Mouse (Mus musculus) layer of hippocampus, postnatal 25 days (tissue): ENCODE data around the gene Hps5. TPM values are rescaled to one million over a fixed set of nuclear protein-coding genes. Genes with fewer than 3 reads are reported as not detected.
"Not testable (repeated sequence)": the region's sequence is repeated elsewhere in the genome, so short reads cannot be mapped to it uniquely, and the experiment has no call there.

Source experiments
- DNase-seq, 2 experiments: peaks; one replicate each; pipeline ENCODE4 v3.0.0; 2022; ENCODE audit warnings: mixed read lengths in 2 of 2, low spot score in 1 of 2; ENCODE audit errors: extremely low spot score in 1 of 2
- total RNA-seq, 2 experiments: library from RNA; stranded (reverse); gene quantifications; 2 replicates each; pipeline ENCODE4 v1.2.3; 2021

The Hps5 gene
- total RNA-seq, 2 experiments from 2014 or later: 12.2 to 18.4 TPM

DNA sequence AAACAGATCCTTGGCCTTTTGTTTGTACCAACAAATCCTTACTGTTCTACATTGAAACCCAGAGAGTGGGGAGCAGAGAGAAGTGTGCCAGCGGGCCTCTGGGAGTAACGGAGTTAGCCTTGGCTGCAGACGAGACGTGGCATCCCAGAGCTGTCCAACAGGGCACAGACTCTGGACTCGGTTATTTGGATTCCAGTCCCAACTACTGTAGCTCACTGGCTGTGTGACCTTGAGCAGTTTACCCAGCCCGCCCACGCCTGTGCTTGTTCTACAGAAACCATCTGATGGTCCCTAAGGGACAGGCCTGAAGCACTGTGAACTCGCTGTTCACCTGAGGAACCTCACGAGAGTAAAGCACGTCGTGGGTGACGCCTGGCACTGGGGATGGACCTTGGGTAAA lies 34.0 kb upstream of the Hps5 start:
- no peak for DNase-seq

GRCm38 (mm10) chr7:46827803-46828184 lies 31.9 kb upstream of the Hps5 start:
- no peak for DNase-seq

DNA sequence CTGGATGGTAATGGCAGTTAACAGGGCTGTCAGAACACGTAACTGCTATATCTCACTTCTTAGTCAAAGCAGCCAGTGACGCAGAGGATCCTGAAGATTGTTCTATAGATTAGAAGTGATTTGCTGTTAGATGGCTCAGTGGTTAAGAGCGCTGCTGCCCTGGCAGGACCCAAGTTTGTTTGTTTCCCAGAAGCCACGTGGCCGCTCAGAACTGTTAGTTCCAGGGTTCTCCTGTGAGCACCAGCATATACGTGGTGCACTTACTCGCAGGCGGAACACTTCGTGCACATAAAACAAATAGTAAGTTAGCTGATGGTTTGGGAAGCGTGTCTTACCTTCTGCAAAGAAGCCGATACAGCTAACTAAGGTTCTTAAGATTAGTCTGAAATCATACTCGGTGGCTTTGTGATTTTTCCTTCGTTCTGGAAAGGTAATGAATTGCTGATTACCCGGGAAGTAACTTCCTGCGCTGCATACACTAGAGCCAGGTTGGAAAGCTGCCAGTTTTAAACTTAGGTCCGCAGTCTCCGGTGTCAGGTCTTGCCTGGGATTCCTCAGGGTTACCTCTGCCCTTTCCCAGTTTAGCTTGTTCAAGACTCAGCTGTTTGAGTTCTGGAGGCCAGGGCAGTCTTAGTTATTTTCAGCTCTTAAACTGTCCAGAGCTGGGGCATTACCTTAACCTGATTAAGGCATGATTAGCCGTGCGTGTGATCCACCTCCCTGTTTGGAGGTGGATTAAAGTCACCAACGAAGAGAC lies 31.4 kb upstream of the Hps5 start:
- no peak for DNase-seq

DNA sequence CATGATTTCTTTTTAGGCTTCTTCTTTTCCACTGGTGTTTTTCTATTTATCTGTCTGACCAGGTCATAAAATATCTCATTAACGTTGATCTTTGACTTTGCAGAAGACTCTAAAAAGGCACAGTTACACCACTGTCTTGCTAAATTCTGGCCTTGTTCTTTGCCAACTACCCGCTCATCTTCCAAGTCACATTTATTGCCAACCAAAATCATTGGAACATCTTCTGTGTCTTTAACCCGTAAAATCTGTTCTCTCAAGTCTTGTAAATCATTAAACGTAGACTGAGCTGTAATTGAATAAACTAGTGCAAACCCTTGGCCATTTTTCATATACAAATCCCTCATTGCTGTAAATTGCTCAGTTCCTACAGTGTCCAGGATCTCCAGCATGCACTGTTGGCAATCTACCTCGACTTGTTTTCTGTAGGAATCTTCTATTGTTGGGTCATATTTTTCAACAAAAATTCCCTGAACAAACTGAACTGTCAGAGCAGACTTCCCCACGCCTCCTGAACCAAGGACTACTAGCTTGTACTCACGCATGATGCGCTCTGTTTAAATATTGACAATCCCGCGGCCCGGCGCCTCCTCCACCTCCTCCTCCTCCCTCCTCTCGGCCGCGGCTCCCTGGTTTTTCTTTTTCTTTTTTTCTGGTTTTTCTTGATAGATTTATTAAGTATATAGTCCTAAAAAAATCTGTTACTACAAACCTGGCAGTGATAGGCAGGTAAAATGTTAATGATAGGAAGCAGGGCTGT lies 25.2 kb upstream of the Hps5 start:
- not testable (repeated sequence) for DNase-seq

DNA sequence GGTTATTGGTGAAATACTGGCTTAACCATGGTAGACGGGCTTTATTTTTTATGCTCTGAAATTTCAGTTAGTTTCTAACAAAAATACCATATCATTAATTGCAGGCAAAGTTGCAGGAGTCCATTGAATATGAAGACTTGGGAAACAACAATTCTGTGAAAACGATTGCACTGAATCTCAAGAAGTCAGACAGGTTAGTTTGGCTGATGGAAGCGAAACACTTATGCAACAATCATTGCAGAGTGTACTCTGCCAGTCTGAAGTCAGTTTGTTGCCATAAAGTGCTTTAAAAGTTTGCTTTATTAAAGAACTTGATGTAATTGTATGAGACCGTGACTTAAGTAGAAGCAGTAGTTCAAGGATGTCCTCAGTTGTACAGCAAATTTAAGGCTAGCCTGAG lies 18.1 kb upstream of the Hps5 start:
- DNase-seq: no peak

- DNase-seq: no peak
These were observed 14.5 kb upstream of the Hps5 start for GRCm38 (mm10) chr7:46810325-46810724.

DNA sequence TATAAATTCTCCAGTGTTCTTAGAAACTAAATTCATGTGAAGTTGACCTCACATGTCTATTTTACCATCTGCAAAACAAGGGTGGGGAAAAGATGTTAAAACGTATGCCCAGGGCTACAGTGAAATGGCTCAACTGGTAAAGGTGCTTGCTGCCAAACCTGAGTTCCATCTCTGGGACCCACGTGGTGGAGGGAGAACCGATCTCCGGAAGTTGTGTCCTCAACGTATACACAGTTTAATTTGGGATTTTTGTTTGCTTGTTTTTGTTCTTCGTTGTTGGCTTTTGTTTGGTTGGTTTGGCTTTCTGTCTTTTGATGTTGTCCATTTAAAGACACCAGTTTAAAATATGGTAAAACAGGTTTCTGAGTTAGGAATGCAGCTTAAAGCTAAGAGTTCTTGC lies 915 bp upstream of the Hps5 start:
- DNase-seq: no peak

DNA sequence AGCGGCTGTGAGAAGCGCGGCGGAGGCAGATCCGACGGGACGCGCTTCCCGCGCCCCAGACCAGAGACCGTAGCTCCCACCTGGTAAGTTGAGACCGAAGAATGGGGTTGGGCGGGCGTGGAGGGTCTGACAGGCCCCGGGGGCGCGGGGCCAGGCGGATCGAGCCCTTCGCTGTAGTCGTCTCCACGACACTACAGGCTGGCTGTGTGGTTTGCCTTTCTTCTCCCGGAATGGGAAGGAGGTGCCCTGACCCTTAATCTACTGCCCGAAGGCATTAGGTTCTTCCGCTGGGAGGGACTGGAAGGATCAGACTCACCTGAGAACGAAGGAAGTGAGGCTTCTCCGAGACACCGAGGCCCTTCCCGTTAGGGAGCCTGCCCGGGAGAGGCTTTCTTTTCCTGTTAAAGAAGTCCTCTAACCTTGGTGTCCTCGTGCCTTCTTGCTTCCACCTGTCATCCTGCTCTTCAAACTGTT lies 379 bp upstream of the Hps5 start:
- DNase-seq: peak in 1 of 2 experiments; percentile 6

- DNase-seq: no peak
These were observed 2.0 kb downstream of the Hps5 start for GRCm38 (mm10) chr7:46793871-46794270.

DNA sequence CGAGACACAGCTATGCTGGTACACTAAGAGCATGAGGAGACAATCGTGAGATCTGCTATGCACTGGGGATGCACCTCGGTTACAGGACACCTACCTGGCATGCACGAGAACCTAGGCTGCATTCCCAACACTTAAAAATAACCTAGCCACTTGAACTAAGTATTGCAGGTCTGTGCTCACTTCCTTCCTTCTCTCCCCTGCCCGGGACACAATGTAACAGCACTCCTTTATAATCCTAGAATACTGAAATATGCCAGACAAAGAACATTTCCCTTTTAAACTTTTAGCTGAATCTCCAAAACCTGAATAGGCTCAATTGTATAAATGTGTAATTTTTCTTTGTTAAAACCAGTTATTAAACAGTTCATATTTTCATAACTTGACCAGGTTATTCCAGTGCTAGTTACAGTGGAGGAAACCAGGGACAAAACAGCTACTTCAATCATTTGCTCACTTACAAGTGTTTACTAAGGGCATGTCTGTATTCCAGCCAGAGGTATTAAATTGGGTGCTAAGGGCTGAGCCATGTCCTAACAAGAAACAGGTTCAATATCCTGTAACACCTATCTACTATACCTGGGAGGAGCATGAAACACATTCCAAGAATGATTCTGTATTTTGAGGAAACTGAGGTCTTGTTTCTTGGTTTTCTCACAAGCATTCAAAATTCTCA lies 6.6 kb downstream of the Hps5 start:
- DNase-seq: no peak

DNA sequence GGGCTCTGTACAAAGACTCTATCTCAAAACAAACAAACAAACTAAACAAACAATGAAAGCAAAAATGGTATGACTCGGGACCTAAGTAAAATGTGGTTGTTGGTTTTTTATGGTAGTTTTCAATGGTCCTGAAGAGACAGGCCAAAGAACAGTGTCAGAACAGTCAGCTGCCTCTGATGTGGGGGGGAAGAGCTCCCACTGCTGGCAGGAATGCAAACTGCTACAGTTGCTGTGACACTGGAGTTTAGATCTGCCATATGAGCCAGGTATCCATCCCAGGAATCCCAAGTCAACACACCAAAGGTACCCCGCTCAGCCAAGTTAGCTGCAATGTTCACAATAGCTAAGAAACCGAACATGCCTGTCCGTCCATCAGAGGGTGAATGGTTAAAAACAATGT lies 25.2 kb downstream of the Hps5 start:
- peak; percentile 17 to 58 for DNase-seq

DNA sequence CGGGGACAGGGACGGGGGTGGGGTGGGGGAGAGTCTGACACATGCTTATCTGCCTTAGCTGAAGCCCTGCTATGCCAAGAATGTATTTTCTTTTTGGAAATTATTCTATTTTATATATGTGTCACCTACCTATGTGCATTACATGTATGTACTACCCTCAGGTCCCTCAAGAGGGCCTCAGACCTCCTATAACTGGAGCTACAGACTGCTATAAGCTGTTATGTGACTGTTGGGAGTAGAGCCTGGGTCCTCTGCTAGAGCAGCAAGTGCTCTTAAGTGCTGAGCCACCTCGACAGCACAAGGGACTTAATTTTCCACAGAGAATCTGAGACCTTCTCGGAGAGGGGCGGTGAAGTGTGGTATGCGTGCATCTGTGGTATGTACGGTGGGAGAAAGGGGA lies 27.4 kb downstream of the Hps5 start:
- no peak for DNase-seq

DNA sequence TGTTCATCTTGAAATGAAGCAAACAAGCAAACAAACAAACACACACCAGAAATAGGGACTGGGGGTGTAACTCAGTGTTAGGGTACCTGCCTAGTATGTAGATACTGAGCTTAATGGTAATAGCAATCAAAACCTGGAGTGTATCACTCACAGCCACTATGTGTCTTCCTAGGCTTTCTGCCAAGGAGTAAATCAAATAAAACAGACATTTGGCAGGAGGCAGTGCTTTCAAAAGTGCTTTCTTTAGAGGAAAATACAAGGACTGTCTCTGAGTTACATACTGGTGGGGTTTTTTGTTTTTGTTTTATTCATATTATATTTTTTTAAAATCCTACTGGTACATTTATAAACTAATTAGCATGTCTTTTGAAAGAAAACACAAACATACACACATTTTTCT lies 28.5 kb downstream of the Hps5 start:
- no peak for DNase-seq

DNA sequence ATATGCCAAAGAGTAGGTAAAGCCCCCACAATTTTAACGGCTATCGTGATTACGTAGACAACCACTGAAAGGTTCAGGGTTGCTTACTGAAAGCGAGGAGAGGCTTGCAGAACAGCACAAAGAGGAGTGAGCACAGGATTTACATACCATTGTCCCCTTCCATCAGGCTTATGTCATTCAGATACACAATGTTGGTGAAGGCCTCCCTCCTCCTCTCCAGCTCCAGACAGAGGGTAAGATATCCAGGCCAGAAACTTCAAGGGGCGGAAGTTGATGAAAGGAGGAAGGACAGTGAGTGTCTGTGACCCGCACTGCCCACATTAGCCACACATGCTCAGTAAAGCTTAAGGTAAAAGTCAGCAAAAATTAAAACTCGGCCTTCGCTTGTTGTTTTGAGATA lies 31.2 kb downstream of the Hps5 start:
- DNase-seq: no peak

GRCm38 (mm10) chr7:46762601-46763000 lies 33.3 kb downstream of the Hps5 start:
- no peak for DNase-seq

GRCm38 (mm10) chr7:46761049-46761795 lies 34.6 kb downstream of the Hps5 start:
- no peak for DNase-seq

DNA sequence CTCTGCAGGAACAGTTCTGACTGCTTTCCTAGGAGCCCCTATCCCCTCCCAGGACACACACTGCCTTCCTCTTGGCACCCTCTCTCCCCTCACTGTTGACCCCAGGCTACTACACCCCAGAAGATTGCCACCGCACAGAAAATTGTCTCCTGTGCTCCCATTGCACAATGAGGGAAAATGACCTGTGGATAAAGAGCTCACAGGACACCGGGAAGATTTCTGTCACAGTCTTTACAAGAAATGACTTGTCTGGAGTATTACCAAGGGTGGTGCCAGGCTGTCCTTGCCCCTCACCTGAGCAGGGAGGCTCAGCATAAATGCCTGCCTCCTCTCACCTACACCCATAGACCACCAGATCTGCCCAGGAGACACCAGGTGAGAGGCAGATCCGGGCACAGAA lies 44.4 kb downstream of the Hps5 start, which contains the start of gene Saa2:
Gene Saa2, plus strand, starts transcription at position 301 of the 400 bp plus-strand sequence.
- DNase-seq: no peak

DNA sequence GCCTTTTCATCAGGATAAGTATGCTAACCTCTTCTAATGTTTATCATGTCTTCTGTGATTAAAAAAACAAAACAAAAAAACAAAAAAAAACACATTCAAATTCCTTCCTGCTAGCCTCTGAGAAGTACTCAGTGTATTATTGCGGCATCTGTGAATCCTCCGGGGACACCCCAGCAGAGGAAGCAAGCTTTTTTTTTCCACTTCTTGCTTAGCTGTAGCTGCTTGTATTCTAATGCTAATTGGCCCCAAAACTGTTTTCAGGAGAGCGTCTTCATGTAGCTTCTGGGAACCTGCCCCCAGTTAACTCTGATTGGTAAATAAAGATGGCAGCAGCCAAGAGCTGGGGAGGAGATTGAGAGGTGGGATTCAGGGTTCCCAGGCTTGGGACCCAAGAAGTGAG lies 47.4 kb downstream of the Hps5 start:
- DNase-seq: no peak

DNA sequence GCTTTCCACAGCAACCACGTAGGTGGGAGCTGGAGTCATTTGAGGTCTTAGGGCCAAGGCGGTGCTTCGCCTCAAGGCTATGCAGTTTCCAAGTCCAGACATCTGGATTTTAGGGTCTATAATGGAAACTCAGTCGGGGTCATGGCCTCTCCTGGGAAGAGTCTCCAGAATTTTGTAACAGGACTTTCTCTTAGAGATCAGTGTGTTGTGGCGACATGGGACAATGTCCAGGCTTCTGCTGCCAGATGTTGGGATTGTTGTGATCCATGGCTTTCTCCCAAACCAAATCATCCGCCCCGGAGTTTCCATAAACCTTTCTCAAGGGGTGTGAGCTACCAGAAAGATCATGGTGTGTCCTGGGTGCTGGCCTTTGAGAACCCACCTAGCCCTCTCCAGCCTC lies 49.5 kb downstream of the Hps5 start:
- no peak for DNase-seq

DNA sequence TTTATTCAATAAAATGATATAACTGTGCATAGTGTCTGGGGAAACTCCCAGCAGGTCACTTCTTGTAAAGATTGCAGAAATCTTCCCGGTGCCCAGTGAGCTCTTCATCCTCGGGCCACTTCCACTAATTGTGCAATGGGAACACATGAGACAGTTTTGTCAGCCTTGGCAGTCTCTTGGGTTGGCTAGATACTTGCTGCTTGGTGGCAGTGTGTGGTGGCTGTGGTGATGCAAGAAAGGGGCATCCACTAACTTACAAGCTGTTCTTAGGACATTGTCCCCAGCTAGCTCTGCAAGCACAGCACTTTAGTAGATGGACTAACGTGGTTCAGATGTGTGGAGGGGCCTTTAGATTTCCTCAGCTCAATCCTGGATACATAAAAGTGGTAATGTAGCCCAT lies 50.0 kb downstream of the Hps5 start:
- DNase-seq: no peak

GRCm38 (mm10) chr7:46742880-46743279 lies 53.0 kb downstream of the Hps5 start, which contains the start of gene Saa1:
TSS of gene Saa1 (minus strand) at chr7:46742980.
- not testable (repeated sequence) for DNase-seq
